Mouse (Mus musculus): ENCODE results near the gene RPS10-NUDT3. TPM values are rescaled to one million over a fixed set of nuclear protein-coding genes. Genes with fewer than 3 reads are reported as not detected.

RPS10-NUDT3 gene
- polyA plus RNA-seq, 1 experiment from 2014 or later = not detected

- WGBS = under 1% methylated on average over 79 of the region's 79 CpGs
- Histone ChIP-seq H3K9me3 (no peaks in the 10 kb centered on the region), H3K36me3 (peaks cover 14% of the 10 kb centered on the region), H3K9ac (peak within 1 kb of the TSS; percentile 94), H3K4me2 (peak within 1 kb of the TSS; percentile 78), H3K27me3 (no peaks in the 10 kb centered on the region), H3K4me3 (peak within 1 kb of the TSS; percentile 85), H3K27ac (peak within 1 kb of the TSS; percentile 97), H3K4me1 (peaks cover 42% of the 10 kb centered on the region)
- peak; percentile 64 for ATAC-seq (ENCODE audit: insufficient number of reproducible peaks, insufficient read depth, low FRiP score, low TSS enrichment, low read depth)
Observed at GRCm38 (mm10) chr17:27556315-27557011, 78.6 kb downstream of the RPS10-NUDT3 start, which contains the start of gene Hmga1. Hmga1 (plus strand) TSS chr17:27556497.

GRCm38 (mm10) chr17:27555512-27556172 is 79.4 kb downstream of the RPS10-NUDT3 start:
- Histone ChIP-seq H3K27me3 (no peaks in the 10 kb centered on the region), H3K9me3 (no peaks in the 10 kb centered on the region), H3K36me3 (peaks cover 8% of the 10 kb centered on the region; the same call in 1 of the 2 replicates), H3K4me2 (peak overlapping the region; percentile 78), H3K4me3 (peak overlapping the region; percentile 85), H3K9ac (peak overlapping the region; percentile 94), H3K4me1 (peaks cover 40% of the 10 kb centered on the region), H3K27ac (peak overlapping the region; percentile 97)
- under 1% methylated on average over 53 of the region's 55 CpGs for WGBS
- ATAC-seq (ENCODE audit: insufficient number of reproducible peaks, insufficient read depth, low FRiP score, low TSS enrichment, low read depth) = peak; percentile 57

GRCm38 (mm10) chr17:27555075-27555511 is 79.9 kb downstream of the RPS10-NUDT3 start:
- H3K27ac ChIP-seq = peak overlapping the region; percentile 97
- H3K9ac ChIP-seq = peak overlapping the region; percentile 94
- H3K9me3 ChIP-seq = no peaks in the 10 kb centered on the region
- peak overlapping the region; percentile 85 for H3K4me3 ChIP-seq
- no peaks in the 10 kb centered on the region for H3K27me3 ChIP-seq
- 2% methylated on average over 32 of the region's 39 CpGs for WGBS
- peaks cover 2% of the 10 kb centered on the region; the same call in 1 of the 2 replicates for H3K36me3 ChIP-seq
- H3K4me1 ChIP-seq = peaks cover 40% of the 10 kb centered on the region
- peak; percentile 34; the same call in 1 of the 2 replicates for ATAC-seq (ENCODE audit: insufficient number of reproducible peaks, insufficient read depth, low FRiP score, low TSS enrichment, low read depth)
- peak overlapping the region; percentile 78 for H3K4me2 ChIP-seq

GRCm38 (mm10) chr17:27554062-27554960 is 80.7 kb downstream of the RPS10-NUDT3 start:
- no peak for ATAC-seq (ENCODE audit: insufficient number of reproducible peaks, insufficient read depth, low FRiP score, low TSS enrichment, low read depth)
- no peaks in the 10 kb centered on the region for H3K27me3 ChIP-seq
- WGBS = 37% methylated on average over 20 of the region's 20 CpGs
- H3K36me3 ChIP-seq = no peaks in the 10 kb centered on the region
- peak overlapping the region; percentile 94 for H3K9ac ChIP-seq
- H3K27ac ChIP-seq = peak overlapping the region; percentile 97
- H3K9me3 ChIP-seq = no peaks in the 10 kb centered on the region
- H3K4me3 ChIP-seq = peak overlapping the region; percentile 85
- H3K4me2 ChIP-seq = peak overlapping the region; percentile 78
- peaks cover 35% of the 10 kb centered on the region for H3K4me1 ChIP-seq

GRCm38 (mm10) chr17:27552215-27553201 is 82.5 kb downstream of the RPS10-NUDT3 start:
- Histone ChIP-seq H3K4me1 (peaks cover 24% of the 10 kb centered on the region), H3K27me3 (no peaks in the 10 kb centered on the region), H3K27ac (no peak overlapping the region), H3K9me3 (no peaks in the 10 kb centered on the region), H3K4me2 (no peak overlapping the region), H3K9ac (no peak overlapping the region), H3K4me3 (no peak overlapping the region), H3K36me3 (no peaks in the 10 kb centered on the region)
- 77% methylated on average over 23 of the region's 23 CpGs for WGBS
- ATAC-seq (ENCODE audit: insufficient number of reproducible peaks, insufficient read depth, low FRiP score, low TSS enrichment, low read depth) = no peak

- Histone ChIP-seq H3K4me2 (no peak overlapping the region), H3K27ac (no peak overlapping the region), H3K36me3 (no peaks in the 10 kb centered on the region), H3K4me1 (peaks cover 24% of the 10 kb centered on the region), H3K9me3 (no peaks in the 10 kb centered on the region), H3K27me3 (no peaks in the 10 kb centered on the region), H3K9ac (no peak overlapping the region), H3K4me3 (no peak overlapping the region)
- ATAC-seq (ENCODE audit: insufficient number of reproducible peaks, insufficient read depth, low FRiP score, low TSS enrichment, low read depth) = no peak
- 52% methylated on average over 10 of the region's 10 CpGs for WGBS
Observed at GRCm38 (mm10) chr17:27551393-27551940, 83.6 kb downstream of the RPS10-NUDT3 start.

GRCm38 (mm10) chr17:27549234-27549633 is 85.8 kb downstream of the RPS10-NUDT3 start:
- H3K27ac ChIP-seq = no peak overlapping the region; the same call in 1 of the 2 replicates
- no peaks in the 10 kb centered on the region for H3K9me3 ChIP-seq
- peaks cover 17% of the 10 kb centered on the region for H3K4me1 ChIP-seq
- no peak overlapping the region for H3K9ac ChIP-seq
- H3K36me3 ChIP-seq = no peaks in the 10 kb centered on the region
- no peaks in the 10 kb centered on the region for H3K27me3 ChIP-seq
- no peak overlapping the region for H3K4me2 ChIP-seq
- WGBS = 54% methylated on average over 8 of the region's 8 CpGs
- ATAC-seq (ENCODE audit: insufficient number of reproducible peaks, insufficient read depth, low FRiP score, low TSS enrichment, low read depth) = no peak
- no peak overlapping the region for H3K4me3 ChIP-seq

- Histone ChIP-seq H3K4me3 (no peak overlapping the region), H3K27me3 (no peaks in the 10 kb centered on the region), H3K9ac (no peak overlapping the region), H3K36me3 (no peaks in the 10 kb centered on the region), H3K4me1 (peaks cover 14% of the 10 kb centered on the region), H3K4me2 (no peak overlapping the region), H3K27ac (no peak overlapping the region), H3K9me3 (no peaks in the 10 kb centered on the region)
- ATAC-seq (ENCODE audit: insufficient number of reproducible peaks, insufficient read depth, low FRiP score, low TSS enrichment, low read depth) = no peak
- 64% methylated on average over 9 of the region's 9 CpGs for WGBS
Observed at GRCm38 (mm10) chr17:27547253-27547868, 87.7 kb downstream of the RPS10-NUDT3 start.

GRCm38 (mm10) chr17:27546574-27547085 is 88.4 kb downstream of the RPS10-NUDT3 start:
- Histone ChIP-seq H3K4me1 (peaks cover 14% of the 10 kb centered on the region), H3K36me3 (no peaks in the 10 kb centered on the region), H3K4me2 (no peak overlapping the region), H3K9ac (peak overlapping the region; percentile 27; the same call in 1 of the 2 replicates), H3K27me3 (no peaks in the 10 kb centered on the region), H3K9me3 (no peaks in the 10 kb centered on the region), H3K4me3 (no peak overlapping the region), H3K27ac (no peak overlapping the region)
- ATAC-seq (ENCODE audit: insufficient number of reproducible peaks, insufficient read depth, low FRiP score, low TSS enrichment, low read depth) = no peak
- 64% methylated on average over 7 of the region's 7 CpGs for WGBS

GRCm38 (mm10) chr17:27545991-27546390 is 89.0 kb downstream of the RPS10-NUDT3 start:
- H3K27ac ChIP-seq = no peak overlapping the region
- no peak overlapping the region for H3K4me3 ChIP-seq
- H3K4me2 ChIP-seq = no peak overlapping the region
- H3K36me3 ChIP-seq = no peaks in the 10 kb centered on the region
- peaks cover 14% of the 10 kb centered on the region for H3K4me1 ChIP-seq
- ATAC-seq (ENCODE audit: insufficient number of reproducible peaks, insufficient read depth, low FRiP score, low TSS enrichment, low read depth) = no peak
- peak overlapping the region; percentile 27; the same call in 1 of the 2 replicates for H3K9ac ChIP-seq
- no peaks in the 10 kb centered on the region for H3K27me3 ChIP-seq
- WGBS = 47% methylated on average over 12 of the region's 12 CpGs
- H3K9me3 ChIP-seq = no peaks in the 10 kb centered on the region
